Mouse (Mus musculus): ENCODE results near the gene Ccnjl.

GRCm38 (mm10) chr11:43549701-43550100, 21.1 kb downstream of the Ccnjl start:
- TF ChIP-seq POLR2A (IDR thresholded peaks at IDR 0.05; ENCODE audit: insufficient read depth, low read depth, low read length) = no peak
- no peak for TF ChIP-seq CTCF (IDR thresholded peaks at IDR 0.05)
